Mouse (Mus musculus) forebrain, embryonic 14.5 days (tissue): Measurements from ENCODE around the gene Bcl11b. TPM values are rescaled to one million over a fixed set of nuclear protein-coding genes. Genes with fewer than 3 reads are reported as not detected.

Source experiments
- polyA plus RNA-seq: library from polyadenylated mRNA; unstranded; fragments of >200 nt; fragmentation: Nextera tagmentation; extraction: Ambion mirVana; gene quantifications from 2 replicates; pipeline ENCODE4 v1.2.1, GENCODE M21; 2014

Gene Bcl11b
- polyA plus RNA-seq, 1 experiment from 2014 or later = 76.7 TPM

Other genes starting within 250 kb of the Bcl11b start
- gene Setd3, start 175.7 kb upstream of the Bcl11b start, polyA plus RNA-seq = 85.9 and 88.9 TPM in 2 replicates
- gene Ccnk, start 176.0 kb upstream of the Bcl11b start, polyA plus RNA-seq = 8.4 and 10.7 TPM in 2 replicates